Mouse (Mus musculus): Measurements from ENCODE around the gene Wnt8b. TPM values are rescaled to one million over a fixed set of nuclear protein-coding genes. Genes with fewer than 3 reads are reported as not detected.
A peak's percentile ranks its signal among the peaks of the same experiment; 100 is the strongest.

The Wnt8b gene
- total RNA-seq, 2 experiments from 2014 or later = not detected

DNA sequence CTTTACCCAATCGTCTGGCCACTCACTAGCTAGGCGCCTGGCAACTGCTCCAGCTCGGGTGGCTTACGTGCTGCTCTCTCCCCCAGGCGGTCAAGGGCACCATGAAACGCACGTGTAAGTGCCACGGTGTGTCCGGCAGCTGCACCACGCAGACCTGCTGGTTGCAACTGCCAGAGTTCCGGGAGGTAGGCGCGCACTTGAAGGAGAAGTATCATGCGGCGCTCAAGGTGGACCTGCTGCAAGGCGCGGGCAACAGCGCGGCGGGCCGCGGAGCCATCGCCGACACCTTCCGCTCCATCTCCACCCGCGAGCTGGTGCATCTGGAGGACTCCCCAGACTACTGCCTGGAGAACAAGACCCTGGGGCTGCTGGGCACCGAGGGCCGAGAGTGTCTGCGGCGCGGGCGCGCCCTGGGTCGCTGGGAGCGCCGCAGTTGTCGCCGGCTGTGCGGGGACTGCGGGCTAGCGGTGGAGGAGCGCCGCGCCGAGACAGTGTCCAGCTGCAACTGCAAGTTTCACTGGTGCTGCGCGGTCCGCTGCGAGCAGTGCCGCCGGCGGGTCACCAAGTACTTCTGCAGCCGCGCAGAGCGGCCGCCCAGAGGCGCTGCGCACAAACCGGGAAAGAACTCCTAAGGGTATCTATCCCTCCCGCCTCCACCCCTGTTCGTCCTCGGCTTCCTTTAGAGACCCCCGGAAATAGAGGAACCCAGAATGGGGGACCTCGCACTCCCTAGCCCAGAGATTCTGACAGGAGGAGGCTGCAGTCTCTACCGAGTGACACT lies 18.4 kb downstream of the Wnt8b start:
- intact Hi-C loops (cut with DNase I) = no loop called here
- DNase-seq = peak; percentile 12 to 24

DNA sequence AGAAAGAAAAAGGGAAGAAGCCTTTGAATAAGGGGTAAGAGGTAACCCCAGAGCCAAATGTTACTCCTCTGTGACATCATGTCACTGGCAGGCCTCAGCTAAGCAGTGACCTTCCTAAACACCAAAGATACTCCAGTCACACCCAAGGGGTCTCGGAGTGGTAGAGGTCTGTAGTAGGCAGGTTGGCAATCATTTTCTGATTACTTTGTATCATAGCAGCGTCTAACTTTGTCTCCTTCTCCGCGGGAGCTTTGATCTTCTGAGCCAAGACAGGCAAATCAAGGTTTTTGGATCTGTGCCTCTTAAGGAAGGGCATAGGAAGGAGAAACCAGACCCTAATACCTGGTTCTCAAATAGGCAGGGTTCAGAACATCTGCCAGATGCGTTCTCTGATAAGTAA lies 19.3 kb downstream of the Wnt8b start:
- intact Hi-C loops (cut with DNase I) = no loop called here

DNA sequence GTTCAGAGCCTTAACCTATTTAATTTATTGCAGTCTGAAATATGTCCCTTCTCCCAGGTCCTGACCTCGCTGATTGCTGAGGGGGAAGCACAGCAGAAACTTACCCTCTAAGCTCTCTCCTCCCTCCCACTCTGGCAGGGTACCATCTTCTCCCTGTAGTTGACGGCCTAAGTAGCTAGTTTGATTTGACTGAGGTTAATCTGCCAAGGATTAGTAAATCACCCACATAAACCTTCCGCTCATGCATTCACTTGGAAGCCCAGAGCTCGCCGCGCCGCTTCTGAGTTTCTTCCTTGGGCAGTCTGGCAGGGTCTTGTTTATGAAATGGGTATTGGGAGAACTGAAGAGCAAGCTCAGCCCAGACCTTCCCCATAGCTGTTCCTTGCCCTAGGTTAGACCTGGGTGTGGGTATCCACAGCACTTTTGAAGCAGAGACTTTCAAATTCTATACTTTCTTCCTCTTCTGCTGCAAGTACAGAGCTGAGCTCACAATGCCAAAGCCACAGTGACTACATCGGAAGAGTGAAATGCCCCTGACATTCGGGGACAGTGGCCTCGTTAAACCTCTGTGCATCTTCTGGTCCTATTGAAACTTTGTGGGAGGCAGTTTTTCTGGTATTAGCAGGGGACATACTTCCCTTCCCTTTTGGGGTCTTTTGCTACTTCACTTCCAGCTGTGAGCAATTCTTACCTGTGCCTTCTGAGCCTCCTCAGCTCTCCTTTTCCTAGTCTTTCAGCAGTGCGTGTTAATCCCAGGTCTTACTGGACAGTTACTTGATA lies 20.0 kb downstream of the Wnt8b start:
- intact Hi-C loops (cut with DNase I) = no loop called here
- no peak for DNase-seq

More for the DNA sequence above, 19.3 kb downstream of the Wnt8b start:
- DNase-seq = no peak

DNA sequence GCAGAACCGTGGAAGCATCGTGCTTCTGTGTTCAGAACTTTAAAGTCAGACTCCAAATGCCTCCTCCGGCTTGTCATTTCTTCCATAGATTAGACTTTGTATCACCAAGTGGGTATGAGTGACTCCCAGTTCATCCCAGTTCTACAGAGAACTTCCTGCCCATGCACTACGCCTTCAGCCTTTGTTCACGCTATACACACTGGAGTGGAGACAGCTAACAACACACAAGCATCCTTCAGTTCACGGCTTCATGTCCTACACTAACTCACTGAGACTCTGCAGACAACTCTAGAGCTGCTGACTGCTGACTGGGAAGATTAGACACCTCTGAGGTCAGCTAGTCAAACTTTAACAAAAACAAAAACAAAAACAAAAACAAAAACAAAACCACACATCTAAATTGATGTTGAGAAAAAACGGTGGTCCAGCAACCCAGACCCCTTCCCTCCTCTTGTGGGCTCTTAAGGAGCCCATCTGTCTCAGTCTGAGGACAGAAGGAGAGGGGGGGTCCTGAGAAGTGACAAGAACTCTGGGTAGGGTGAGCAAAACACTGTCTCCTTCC lies 20.7 kb downstream of the Wnt8b start:
- intact Hi-C loops (cut with DNase I) = no loop called here
- DNase-seq = no peak

DNA sequence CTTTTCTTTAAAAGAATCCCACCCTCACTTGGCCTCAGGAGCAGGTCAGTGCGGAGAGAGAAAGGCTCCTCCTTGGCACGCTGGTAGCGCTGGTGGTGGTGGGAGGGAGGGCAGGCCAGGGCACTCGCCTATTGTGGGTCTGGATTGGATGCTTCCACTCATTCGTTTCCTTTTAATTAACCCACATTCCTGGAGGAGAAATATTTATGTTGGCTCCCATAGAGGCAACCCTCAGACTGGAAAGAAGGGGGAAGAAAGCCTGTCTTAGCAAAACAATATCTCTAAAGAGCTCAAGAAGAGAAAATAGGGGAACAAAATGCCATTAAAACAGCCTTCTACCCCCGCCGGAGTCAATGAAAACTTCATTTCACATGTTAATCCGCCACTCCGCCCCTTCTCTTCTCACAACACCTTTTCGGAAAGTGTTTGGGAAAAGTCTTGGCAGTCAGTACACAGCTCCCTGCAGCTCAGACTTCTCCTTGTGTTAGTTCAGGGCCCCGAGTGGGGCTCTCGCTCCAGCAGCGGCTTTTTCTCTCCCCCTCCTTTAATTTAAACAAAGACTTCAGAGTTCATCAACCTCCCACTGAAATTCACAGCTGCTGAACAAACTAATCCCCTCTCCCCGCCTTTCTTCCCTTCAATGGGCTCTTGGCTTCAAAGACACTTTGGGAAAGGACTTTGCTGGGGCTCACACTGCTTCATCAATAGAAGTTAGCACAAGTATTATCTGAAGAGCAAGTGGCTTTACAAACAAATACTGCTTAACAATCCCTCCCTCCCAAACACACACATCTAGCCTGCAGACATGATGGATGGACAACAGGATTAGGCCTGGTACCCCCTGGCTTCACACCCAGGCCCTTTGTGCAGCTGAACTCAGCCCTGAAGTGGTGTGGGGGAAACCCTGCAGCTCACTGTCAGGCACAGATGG lies 21.5 kb downstream of the Wnt8b start:
- intact Hi-C loops (cut with DNase I) = no loop called here
- DNase-seq = no peak

DNA sequence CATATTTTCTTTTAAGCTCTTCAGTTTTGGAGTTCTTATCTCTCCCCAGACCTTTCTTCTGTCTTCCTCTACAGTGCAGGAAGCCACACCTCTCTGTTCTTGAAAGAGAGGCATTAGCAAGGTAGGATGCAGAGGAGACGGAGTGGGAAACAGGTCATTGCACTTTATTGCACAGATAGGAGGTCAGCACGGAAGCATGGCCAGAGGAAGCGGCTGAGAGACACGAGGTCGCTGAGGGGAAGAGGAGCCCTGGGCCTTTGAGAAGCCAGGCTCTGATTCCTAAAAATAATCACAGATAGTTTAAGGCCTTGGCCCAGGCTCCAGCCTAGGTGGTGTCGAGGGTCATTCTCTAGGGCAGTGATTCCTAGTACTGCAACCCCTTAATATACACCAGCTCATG lies 22.5 kb downstream of the Wnt8b start:
- no peak for DNase-seq
- intact Hi-C loops (cut with DNase I) = no loop called here

DNA sequence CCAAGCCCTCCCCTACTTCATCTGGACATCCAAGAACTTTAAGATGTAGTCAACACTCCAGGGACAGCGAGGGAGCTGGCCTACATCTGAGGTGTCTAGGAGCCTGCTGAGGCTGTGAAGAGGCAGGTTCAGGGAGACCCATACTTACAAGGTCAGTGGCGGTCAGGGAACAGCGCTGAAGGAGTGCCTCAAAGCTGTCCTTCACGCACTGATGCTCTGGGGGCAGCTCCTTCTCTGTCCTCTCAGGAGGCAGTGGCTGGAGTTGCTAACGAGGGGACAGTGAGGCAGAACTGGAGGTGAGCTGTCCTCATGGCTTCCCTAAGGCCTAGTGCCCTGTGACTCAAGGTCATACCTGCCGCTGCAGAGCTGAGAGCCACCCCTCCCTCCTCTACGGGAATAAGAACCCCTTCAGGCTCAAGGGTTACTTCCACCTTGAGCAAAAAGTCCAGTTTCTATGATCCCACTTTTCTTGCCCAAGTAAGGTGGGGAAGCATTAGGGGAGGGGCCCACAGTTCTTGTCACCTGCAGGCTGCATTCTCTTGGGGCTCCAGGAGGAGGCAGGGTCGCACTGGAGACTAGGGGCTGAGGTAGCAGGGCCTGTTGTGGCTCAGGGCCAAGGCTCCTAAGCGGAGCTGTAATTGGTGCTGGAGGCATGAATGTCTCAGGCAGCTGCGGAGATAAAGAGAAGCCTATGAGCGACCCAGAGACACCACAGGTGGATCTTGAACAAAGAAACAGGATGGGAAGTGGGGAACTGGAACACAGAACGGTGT lies 24.9 kb downstream of the Wnt8b start:
- no peak for DNase-seq
- intact Hi-C loops (cut with DNase I) = no loop called here

DNA sequence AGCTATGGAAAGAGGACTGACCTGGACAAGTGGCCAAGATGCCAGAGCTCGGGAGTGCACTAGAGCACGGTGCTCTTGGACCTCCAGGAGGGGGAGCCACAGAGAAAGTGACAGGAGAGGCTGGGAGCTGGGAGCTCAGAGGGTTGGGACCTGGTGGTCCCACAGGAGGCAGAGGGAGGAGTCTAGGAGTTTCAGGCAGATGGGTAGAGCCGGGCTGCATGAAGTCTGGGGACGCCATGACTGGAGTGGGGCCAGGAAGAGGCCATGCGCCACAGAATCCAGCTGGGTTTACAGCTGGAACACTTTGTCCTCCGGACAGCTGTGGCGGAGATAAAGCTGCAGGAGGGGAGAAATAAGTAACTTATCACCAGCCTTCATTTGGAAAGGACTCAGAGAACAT lies 25.9 kb downstream of the Wnt8b start:
- peak; percentile 65 to 79 for DNase-seq
- intact Hi-C loops (cut with DNase I) = no loop called here

DNA sequence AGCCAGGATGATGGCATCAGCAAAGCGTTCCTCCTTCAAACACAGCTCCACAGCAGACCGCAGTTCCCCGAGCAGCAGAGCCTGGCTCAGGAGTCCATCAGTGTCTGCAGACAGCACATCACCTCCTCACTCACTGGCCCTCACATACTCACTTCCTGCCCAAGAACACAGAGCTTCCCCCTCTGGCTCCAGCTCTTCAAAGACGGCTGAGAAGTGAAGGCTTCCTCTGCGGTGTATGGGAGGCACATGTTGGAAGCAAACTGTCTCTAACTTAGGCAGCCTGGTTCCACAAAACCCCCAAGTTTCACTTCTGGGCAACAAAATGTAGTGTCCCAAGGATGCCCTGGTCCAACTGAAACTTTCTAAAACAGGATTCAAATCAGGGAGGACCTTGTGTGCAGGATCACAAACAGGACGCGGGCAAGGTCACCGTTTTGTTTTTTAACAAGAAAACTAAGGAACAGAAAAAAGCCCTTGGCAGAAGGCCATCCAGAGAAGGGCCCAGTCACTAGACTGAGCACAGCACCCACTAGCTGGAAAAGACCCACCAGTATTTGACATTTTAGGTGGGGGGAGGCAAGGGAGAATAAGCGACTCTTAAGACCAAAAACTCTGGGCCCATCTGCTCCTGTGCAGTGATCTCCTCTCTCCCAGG lies 32.4 kb downstream of the Wnt8b start:
- intact Hi-C loops (cut with DNase I) = no loop called here
- no peak for DNase-seq

DNA sequence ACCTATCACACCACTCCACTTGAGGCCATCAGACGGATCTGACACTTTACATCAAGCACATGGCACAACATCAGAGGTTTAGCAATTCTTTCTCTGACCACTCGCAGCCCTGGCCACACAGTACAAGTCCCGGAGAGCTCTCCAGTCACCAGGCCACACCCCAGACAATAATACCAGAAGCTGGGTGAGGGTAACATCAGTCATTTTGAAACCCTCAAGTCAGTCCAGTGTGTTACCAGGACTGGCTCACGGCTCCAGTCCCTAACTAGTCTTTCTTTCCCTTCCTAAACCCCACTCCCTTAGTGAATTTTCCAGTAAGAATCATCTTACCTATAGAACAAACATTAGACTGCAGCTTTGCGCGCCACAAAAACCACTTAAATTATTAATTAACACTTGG lies 36.7 kb downstream of the Wnt8b start:
- intact Hi-C loops (cut with DNase I) = no loop called here
- DNase-seq = no peak

DNA sequence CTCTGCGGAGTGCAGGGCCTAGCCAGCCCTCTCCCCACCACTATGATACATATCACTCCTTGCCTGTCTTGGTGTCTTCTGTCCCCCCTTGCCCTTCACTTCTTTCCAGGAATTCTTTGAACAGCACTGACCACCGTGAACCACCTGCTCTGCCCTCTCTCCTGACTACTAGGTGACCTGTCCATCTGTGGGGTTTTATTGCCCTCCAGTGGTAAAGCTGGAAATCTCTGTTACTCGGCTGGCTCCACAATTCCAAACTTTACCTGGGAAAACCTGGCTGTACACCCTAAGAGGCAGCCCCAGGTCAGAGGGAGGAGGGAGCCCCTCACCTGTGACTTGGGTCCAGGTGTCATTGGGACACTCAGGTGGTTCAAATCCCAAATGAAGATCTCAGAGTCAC lies 42.1 kb downstream of the Wnt8b start:
- intact Hi-C loops (cut with DNase I) = loop anchor here (5.0 kb wide), 1 partner anchor 58 kb away; no protein-coding TSS in a partner anchor
- DNase-seq = no peak

DNA sequence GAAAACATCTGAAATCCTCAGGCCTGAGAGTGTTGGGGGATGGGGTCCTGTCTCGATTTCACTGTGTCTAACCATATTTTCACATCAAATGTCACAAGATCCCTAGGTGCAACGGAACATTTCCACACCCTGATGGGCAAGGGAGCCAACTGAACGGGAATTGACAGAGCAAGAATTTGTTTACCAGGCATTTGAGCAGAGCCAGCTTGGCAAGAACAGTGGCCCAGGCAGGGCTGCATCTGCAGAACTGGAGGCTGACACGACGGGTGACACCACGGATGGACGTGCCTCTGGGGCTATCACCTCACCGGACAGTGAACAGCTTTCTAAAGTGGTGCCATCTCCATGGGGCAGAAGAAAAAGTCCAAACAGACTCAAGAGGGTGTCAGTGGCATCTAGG lies 44.1 kb downstream of the Wnt8b start:
- DNase-seq = no peak
- intact Hi-C loops (cut with DNase I) = loop anchor here (5.0 kb wide), 1 partner anchor 60 kb away; no protein-coding TSS in a partner anchor

DNA sequence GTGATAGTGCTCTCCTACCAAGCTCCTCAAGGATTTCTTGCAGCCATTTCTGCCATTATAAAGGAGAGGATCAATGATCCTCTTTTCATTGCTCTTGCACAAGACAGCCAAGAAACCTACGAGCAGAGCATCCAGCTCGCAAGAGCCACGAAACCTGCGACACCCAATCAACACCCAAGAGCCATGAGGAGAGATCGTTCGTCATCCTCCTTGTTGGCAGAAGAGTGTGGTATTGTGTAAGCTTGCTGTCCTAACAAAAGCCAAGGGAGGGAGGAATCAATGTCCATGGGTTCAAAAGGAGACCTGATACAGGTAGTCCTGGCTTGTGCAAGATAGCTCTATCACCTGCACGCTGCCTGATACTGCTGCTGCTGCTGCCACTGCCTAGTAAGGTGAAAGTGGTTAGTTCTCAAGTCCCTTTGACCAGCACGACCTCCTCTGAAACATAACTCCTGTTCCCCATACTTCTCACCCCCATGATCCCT lies 49.5 kb downstream of the Wnt8b start:
- no peak for DNase-seq
- intact Hi-C loops (cut with DNase I) = no loop called here

DNA sequence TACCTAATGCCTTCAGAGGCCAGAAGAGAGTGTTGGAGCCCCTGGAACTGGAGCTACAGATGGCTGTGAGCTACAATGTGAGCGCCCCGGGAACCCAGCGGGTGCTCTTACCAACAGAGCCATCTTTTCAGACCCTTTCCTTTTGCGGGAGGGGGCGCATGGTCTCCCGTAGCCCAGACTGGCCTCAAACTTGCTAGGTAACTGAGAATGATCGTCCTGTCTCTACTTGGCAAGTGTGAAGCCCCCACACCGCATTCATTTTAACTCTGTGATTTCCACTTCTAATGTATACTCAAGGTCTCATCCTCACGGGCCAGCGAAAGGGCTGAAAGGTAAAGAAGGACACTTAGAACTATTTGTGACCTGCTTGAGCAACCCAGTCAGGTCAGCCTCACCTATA lies 51.1 kb downstream of the Wnt8b start:
- intact Hi-C loops (cut with DNase I) = loop anchor here (1.0 kb wide), 1 partner anchor 171 kb away; no protein-coding TSS in a partner anchor
- no peak for DNase-seq

DNA sequence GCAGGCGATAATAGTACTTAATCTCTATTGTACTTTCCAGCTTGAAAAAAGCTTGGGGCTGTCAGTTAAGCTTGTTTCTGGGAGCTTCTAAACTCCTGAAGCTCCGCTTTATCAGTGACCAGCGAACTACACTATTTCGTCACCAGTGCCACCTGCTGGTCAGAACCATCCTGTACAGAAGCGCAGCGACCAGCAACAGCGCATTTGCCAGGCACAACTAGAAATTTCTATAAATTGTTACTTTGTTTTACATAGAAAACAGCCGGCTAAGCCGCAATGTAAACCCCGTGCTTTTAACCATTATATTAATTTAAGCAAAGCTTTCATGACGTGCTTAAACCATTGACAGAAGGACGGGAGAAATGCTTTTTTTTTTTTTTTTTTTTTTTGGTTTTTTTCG lies 51.5 kb downstream of the Wnt8b start:
- intact Hi-C loops (cut with DNase I) = loop anchor here (1.0 kb wide), 1 partner anchor 171 kb away; no protein-coding TSS in a partner anchor
- peak; percentile 80 to 85 for DNase-seq

DNA sequence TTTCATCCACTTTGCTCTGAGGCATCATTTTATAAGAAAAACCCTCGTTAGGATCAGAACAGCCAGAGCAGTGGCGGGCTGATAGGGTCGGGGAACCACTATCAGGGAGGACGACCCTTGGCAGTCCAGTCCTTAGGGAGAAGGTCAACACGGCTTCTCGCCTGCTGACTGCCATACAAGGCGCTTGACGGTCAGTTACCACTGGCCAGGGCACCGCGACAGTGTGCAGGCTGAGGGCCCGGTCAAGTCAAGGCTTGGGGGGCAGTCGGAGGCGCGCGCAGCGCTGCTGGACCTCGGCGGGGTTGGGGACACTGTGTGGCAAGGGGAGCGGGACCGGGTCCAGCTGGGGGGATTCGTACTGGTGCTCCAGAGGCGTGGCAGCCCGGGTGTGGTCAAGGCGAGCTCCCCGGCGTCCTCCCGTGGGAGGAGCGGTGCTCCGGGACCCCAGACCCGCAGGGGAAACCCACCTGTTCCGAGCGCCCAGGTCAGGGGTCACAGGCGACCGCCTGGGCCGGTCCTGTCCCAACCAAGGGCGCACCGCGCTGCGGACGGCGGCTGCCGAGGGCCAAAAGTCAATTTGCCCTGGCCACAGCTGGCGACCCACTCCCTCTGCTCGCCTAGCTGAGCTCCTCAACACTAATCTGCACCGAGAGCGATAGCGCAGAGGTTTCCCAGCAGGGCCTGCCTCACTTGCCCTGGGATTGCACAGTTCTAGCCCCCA lies 52.2 kb downstream of the Wnt8b start, which contains the start of gene Sec31b:
TSS of gene Sec31b (minus strand) at position 544 of the 721 bp plus-strand sequence.
- intact Hi-C loops (cut with DNase I) = no loop called here
- DNase-seq = peak; percentile 68 to 69

DNA sequence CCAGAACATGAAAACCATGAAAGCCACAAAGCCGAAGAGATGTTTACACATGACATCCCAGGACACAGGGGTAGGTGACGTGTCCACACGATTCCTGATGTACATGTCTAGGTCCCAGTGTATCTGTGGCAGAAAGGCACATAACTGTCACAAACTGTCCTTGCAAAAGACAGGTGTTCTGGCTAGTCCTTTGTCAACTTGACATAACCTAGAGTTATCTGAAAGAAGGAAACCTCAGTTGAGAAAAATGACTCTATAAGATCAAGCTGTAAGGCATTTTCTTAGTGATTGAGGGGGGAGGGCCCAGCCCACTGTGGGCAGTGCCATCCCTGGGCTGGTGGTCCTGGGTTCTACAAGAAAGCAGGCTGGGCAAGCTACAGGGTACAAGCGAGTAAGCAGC lies 59.5 kb downstream of the Wnt8b start, which contains the start of gene Gm20538:
TSS of gene Gm20538 (minus strand) at position 101 of the 400 bp plus-strand sequence.
- intact Hi-C loops (cut with DNase I) = no loop called here
- no peak for DNase-seq

DNA sequence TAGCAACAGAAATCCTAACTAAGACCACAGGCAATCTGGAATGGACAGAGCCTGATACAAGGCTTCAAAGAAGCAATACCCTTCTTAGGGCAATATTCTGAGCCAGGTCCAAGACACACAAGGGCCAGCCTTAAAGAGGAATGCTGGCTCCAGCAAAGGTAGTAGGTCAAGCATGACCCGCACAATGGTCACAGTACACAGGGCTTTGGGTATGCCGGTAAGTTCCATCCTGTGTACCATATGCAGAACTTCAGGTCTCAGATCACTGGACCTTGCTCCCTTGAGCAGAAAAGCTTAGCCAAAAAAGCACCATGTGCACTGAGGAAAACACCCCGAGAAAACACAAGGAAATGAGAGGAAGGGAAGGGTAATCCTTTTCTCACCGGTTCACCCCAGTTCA lies 60.0 kb downstream of the Wnt8b start:
- intact Hi-C loops (cut with DNase I) = no loop called here
- DNase-seq = no peak

Data from heart, postnatal 36 days (tissue).